Mouse (Mus musculus): ENCODE data around the gene Gm11444.

GRCm38 (mm10) chr11:85892771-85893170, 42.6 kb upstream of the Gm11444 start:
- no peak for TF ChIP-seq CTCF (IDR thresholded peaks at IDR 0.05; ENCODE audit: low read depth)
- TF ChIP-seq EP300 (IDR thresholded peaks at IDR 0.05; ENCODE audit: low read depth), result no peak
